Mouse (Mus musculus) kidney, adult 8-10 months (tissue): ENCODE measurements at regions not wholly inside any gene's neighbourhood (a gene's known extent, or its start where the extent isn't known, plus 50 kb on each side); places are given as distances from the start of the nearest gene placed in this dataset.

Source experiments
- DNase-seq, 2 experiments: peaks; one replicate each; pipeline ENCODE4 v3.0.0; 2022

DNA sequence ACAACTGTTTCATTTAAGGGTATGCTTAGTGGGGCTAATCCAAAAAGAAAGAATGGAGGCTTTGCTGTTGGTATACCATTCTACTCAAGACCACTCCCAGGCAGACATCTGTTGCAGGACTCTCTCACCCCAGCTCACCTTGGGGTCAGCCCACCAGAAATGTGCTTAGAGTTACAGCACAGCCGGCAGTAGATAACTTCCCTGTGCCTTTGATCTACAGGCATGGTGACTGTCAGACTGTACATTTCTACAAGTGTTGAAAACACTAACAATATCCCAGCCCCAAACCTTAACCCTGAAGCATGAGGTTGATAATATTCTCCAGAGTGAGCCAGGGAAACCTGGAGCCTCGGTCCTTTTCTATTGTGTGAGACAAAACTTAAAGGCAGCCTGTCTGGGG is 247.7 kb upstream of the Nt5c1b start:
- DNase-seq: no peak

DNA sequence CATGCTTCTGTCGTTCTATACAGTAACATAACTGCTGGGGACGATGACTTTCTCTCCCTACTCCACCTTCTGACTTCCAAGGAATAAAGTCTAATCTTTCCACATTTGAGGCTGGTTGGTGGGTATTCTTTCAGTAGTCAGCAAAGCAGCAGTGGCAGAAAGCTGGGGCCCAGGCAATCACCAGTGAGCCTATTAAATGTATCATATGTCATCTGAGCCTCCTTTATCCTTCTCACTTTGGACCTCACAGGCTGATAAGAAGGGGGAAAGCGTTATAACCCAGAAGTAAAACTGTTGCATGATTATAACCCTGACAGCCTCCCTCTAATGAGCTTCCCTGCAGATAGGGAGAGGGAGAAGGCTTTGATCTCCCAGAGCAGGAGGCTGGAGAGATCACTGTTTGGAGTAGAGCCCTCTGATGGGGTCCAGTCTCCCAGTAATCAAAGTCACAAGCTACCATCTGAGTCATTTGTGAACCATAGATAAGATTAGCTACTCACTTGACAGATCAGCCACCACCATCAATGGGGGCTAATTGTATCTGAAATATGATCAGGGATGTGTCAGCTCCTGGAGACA is 241.7 kb upstream of the Nt5c1b start:
- no peak for DNase-seq

DNA sequence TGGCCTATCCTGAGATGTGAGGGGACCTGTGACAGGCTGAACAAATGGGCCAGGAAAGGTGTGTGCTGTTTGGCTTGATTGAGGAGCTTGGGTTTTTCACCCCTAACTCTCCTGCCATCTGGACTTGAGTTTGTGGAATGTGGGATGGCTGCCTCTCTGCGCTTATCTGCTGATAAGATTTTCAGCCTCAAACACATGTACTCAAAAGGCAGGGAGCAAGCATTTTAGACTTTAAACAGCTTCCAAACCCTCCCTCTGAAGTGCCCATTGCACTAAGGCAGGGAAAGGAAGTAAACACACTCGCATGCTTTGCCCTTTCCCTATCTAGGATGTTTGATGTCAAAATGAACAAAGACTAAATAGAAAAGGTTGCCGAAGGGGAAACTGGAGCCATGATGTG is 235.6 kb upstream of the Nt5c1b start:
- no peak for DNase-seq

- no peak for DNase-seq
These were observed 233.9 kb upstream of the Nt5c1b start for GRCm38 (mm10) chr12:10135915-10136314.

DNA sequence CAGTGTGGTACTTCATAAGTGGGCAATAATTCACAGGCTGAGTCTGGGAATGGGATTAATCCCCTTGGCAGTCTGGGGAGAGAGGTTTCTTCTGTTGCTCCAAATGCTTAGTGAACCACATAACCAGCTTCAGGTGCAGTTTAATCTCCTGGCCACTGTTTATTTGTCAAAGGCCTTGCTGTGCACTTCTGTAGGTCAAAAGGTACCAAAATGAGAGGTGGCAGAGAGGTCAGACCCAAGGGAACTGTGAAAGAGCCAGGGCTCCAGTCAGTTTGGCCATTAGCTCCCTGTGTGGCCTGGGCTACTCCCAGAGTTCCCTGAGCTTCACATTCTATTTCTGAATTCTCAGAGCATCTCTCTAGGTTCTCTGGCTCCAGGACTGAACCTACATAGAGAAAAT is 229.6 kb upstream of the Nt5c1b start:
- peak; percentile 58 to 81 for DNase-seq

DNA sequence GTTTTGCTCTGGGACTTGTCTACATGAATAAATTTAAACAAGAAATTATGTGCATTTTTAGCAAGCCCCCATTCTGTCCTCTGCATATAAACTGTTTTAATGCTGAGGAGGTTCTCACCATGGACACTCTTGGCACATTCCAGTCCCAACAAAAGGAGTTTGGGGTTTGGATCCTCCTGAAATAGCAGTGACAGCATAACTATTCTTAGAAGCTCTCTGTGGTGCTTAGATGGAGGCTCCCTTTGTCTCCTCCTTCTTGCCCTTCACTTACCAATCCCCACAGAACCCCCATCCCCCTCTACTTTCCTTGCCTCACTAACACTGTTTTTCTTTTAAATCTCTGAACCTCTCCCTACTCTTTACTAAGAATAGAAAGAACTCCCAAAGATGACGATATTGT is 208.9 kb upstream of the Nt5c1b start:
- DNase-seq: no peak

- no peak for DNase-seq
These were observed 201.7 kb upstream of the Nt5c1b start for GRCm38 (mm10) chr12:10168042-10168441.

- DNase-seq: no peak
These were observed 201.2 kb upstream of the Nt5c1b start for GRCm38 (mm10) chr12:10168581-10168980.

- no peak for DNase-seq
These were observed 191.1 kb upstream of the Nt5c1b start for GRCm38 (mm10) chr12:10178718-10179117.

GRCm38 (mm10) chr12:10179147-10179814 is 190.5 kb upstream of the Nt5c1b start:
- DNase-seq: no peak

DNA sequence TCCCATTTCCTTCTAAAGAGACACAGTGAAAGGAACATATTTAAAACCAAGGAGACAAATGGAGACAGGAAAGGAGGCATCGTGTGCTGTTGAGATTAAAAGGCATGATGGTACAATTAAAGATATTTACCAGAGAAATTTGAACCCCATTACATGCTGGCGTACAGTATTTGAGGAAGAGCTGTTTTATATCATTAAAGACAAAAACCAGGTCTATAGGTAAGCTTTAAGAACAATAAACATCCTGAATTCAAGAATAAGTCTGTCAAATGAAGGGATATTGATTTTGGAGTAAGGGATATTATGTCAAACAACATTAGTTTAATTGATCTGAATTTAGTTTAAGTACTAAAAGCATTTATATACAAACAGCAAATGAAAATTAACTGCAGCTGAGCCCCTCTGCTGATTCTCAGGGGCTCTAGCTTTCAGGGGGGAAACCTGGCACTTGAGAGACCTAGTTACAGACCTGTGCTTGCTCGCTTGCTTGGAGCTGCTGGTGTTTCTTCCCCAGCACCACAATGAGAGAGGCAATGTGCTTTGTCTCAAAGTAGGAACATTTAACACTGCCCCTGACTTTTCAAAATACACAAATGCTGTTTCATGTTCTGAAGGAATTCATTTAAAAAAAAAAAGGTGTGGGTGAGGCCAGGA is 189.8 kb upstream of the Nt5c1b start:
- DNase-seq: no peak

- DNase-seq: peak; percentile 7 to 13
These were observed 187.2 kb upstream of the Nt5c1b start for GRCm38 (mm10) chr12:10182589-10182988.

DNA sequence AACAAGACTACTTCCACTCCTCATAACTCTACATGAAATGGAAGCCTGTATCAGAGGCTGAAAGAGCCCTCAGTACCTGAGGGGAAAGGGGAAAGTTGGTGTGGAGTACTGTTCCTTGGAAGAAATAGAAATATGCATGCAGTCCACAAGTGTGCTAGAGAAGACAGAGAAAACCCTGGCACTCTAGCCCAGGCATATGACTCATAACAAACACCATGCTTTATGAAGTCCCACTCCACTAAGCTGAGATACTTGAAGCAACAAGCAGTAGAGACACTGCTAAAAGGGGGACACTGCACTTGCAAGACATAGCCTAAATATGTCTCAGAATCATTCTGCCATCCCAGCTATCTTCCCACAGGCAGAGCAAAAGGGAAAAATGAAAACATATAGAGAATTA is 183.2 kb upstream of the Nt5c1b start:
- DNase-seq: no peak

DNA sequence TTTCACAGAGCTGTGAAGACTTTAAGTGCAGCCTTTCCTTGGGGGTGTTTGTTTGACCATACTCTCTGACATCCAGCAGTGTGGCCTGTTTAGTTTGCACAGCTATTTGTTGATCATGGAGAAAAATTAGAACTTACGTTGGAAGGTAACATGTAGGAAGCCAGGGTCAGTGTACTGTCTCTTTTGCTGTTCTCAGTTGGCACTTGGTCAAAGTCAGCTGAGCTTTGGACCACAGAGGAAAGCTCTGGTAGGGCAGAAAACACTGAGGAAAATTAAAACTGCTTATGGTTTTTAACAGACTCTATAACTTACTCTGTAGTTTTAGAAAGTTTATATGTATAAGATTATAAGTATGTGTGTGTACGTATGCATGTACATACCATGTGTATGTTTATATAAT is 180.0 kb upstream of the Nt5c1b start:
- DNase-seq: peak; percentile 38 to 47

DNA sequence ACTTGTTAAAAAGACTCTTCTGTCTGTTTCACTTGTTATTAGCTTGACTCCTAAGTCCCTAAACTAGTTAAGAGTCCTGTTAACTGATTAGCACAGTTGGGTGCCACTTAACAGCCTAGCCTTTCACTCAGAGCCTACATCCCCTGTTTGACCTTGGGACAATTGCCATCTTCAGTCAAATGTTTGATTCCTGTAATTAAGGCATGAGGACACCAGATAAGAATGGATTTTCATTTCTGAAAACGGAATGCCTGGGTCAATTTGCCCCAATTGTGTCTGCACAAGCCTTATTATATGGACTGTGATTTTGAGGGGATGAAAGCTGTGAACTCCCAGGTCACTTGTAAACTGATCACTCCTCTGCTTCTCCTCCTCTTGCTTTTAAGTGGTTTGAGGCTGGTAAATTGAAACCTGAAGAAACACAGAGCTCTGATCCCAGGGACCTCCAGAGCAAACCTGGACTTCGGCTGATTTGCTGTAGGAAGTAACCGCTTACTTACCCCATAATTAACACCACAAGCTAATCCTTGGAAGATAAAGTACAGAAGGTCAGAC is 171.8 kb upstream of the Nt5c1b start:
- no peak for DNase-seq

- DNase-seq: no peak
These were observed 159.9 kb upstream of the Nt5c1b start for GRCm38 (mm10) chr12:10209841-10210240.

- DNase-seq: no peak
These were observed 147.0 kb upstream of the Nt5c1b start for GRCm38 (mm10) chr12:10222821-10223220.

- peak; percentile 8 to 21 for DNase-seq
These were observed 145.9 kb upstream of the Nt5c1b start for GRCm38 (mm10) chr12:10223832-10224231.

DNA sequence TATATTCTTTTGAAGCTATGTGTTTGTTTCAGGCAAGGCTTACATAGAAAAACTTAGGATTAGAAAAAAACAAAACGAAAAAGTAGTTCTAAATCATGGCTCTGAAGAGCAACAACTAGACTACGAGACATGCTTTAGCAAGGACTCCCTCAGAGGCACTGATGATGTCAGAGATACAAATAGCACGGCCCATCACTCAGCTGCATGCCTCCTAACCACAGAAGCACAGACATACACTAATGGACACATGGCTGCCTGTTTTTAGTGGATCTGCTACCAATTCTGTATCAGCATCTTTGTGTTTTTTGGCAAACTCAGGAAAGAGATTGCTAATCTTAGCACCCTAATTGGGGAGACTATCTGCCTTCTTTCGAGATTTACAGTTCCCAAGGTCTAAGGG is 138.6 kb upstream of the Nt5c1b start:
- no peak for DNase-seq

DNA sequence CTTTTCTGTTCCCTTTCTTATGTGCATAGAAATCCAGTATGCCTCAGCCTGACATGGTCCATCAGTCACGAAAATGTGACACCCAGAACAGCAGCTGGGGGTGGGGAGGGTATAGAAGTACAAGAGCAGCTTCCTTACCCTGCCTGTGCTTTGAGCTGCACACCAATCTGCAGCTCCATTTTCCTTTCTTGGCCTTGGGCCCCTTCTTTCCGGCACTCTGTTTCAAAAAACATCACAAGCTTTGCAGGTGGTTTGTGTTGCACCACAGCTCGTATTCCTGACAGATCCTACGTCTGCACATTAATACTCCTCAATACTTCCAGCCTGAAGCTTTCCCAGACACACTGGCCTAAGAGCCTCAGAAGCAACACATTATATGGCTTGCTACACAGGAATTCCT is 138.1 kb upstream of the Nt5c1b start:
- DNase-seq: no peak

DNA sequence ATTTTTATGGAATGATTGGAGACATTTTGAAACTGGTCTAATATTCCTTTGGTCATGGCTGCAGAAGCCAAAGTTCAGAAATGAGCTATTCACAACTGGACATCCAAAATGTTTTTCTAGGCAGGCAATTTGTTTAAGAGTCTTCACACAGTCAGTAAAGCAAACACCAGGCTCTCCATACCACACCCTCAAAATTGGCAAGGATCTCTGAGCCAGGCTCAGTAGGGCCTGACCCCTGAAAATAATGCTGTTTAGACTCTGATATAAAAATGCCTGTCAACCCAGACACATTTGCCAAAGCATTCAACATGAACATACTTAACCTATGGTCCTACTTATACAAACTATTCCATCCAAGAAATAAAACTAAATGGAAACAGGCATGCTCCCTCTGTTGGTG is 121.7 kb upstream of the Nt5c1b start:
- DNase-seq: no peak

GRCm38 (mm10) chr12:10256385-10256784 is 113.4 kb upstream of the Nt5c1b start:
- no peak for DNase-seq

DNA sequence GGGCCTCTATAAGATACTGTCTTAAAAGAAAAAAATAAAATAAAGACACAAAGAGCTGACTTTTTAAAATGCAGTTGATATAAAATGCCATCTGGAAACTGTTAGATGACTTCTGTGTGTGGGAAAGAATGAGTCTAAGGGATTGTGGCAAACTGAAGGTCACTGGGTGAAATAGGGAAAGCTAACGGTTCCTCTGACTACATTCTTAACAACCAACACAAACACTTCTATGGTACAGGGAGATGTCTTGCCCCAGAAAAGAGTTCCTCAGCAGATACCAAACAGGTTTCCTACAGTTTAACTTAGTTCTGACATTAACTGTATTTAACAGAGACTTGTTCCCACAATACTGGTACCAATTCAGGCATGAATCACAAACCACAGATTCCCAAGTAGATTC is 103.6 kb upstream of the Nt5c1b start:
- no peak for DNase-seq

GRCm38 (mm10) chr12:10272038-10272437 is 97.7 kb upstream of the Nt5c1b start:
- DNase-seq: no peak
